Mouse (Mus musculus): ENCODE measurements around the gene Gm5796.
"Not testable (repeated sequence)": the region's sequence is repeated elsewhere in the genome, so short reads cannot be mapped to it uniquely, and the experiment has no call there.

The Gm5796 gene

DNA sequence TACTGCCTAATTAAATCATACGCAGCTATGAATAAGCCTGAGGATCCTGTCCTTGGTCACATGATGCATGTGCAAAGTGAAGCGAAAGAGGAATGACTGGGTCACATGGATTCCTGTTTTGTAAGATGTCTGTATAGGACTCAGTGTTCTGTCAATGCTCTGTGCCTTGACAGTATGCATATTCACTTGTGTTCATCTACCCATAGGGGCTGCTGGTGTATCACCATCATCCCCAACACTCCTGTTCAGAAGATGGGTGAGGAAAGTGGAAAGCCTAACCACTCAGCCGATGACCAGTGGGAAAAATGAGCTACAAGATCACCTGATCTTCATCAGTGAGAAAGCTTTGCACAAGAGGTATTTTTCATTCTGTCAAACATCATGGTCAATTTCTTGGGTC lies at the start of gene Gm5796:
Gm5796 (plus strand) TSS at position 301 of the 400 bp plus-strand sequence.
- DNase-seq: not testable (repeated sequence)

GRCm38 (mm10) chr14:3998094-3998493 lies 25.6 kb upstream of the Gm5796 start, which contains the start of gene Gm3099:
Gene Gm3099 (plus strand): TSS chr14:3998394.
- DNase-seq: not testable (repeated sequence)

GRCm38 (mm10) chr14:4083820-4084219 lies 60.1 kb downstream of the Gm5796 start, which contains the start of gene Gm3115:
Gene Gm3115 (plus strand): TSS chr14:4084120.
- DNase-seq: not testable (repeated sequence)

Measured in cerebellum, adult 8-10 months (tissue).